Mouse (Mus musculus) heart, embryonic 14.5 days (tissue): ENCODE measurements around the gene Olfr395. TPM values are rescaled to one million over a fixed set of nuclear protein-coding genes. Genes with fewer than 3 reads are reported as not detected.
"Not testable (repeated sequence)": the region's sequence is repeated elsewhere in the genome, so short reads cannot be mapped to it uniquely, and the experiment has no call there.

Experiments used
- ATAC-seq: fragments of 200-750 bp; cut with Nextera tagmentation; 2 replicates; pipeline ENCODE4 v1.8.0; 2017; ENCODE audit warnings: low read depth, moderate TSS enrichment; ENCODE audit not compliant: insufficient number of reproducible peaks, insufficient read depth, low FRiP score
- H3K27ac ChIP-seq, 2 experiments: fragments of 200-500 bp in 1 of 2; fragments of 300-500 bp in 1 of 2; sonication (generic) in 1 of 2; replicated peaks in 1 of 2; 2 replicates each; pipeline ENCODE4 v1.5.1; 2012 to 2014; ENCODE audit warnings: low read depth in 2 of 2, low read length in 2 of 2, control low read depth in 1 of 2, mild to moderate bottlenecking in 1 of 2, mixed read lengths in 1 of 2; ENCODE audit not compliant: control insufficient read depth in 1 of 2, insufficient read depth in 1 of 2
- H3K27me3 ChIP-seq: fragments of 300-500 bp; sonication (generic); 2 replicates; pipeline ENCODE4 v1.6.1; 2014; ENCODE audit warnings: mild to moderate bottlenecking, low read length, control low read depth; ENCODE audit not compliant: control insufficient read depth, insufficient read depth
- H3K36me3 ChIP-seq: fragments of 300-500 bp; sonication (generic); 2 replicates; pipeline ENCODE4 v1.6.1; 2014; ENCODE audit warnings: mild to moderate bottlenecking, control low read depth, low read length, mixed read lengths; ENCODE audit not compliant: control insufficient read depth, insufficient read depth
- H3K4me1 ChIP-seq, 2 experiments: fragments of 200-500 bp in 1 of 2; fragments of 300-500 bp in 1 of 2; sonication (generic) in 1 of 2; 2 replicates each; pipeline ENCODE4 v1.6.1; 2012 to 2014; ENCODE audit warnings: low read length in 2 of 2, control low read depth in 1 of 2, mixed read lengths in 1 of 2; ENCODE audit not compliant: control insufficient read depth in 2 of 2, insufficient read depth in 2 of 2
- H3K4me2 ChIP-seq: fragments of 300-500 bp; sonication (generic); 2 replicates; pipeline ENCODE4 v1.6.1; 2014; ENCODE audit warnings: mild to moderate bottlenecking, low read length
- H3K4me3 ChIP-seq, 2 experiments: fragments of 200-500 bp in 1 of 2; fragments of 300-500 bp in 1 of 2; sonication (generic) in 1 of 2; 2 replicates each; pipeline ENCODE4 v1.5.1; 2012 to 2014; ENCODE audit warnings: low read length in 2 of 2, mild to moderate bottlenecking in 2 of 2, control low read depth in 1 of 2, low read depth in 1 of 2, moderate library complexity in 1 of 2; ENCODE audit not compliant: control insufficient read depth in 1 of 2, insufficient read depth in 1 of 2
- H3K9ac ChIP-seq: fragments of 300-500 bp; sonication (generic); 2 replicates; pipeline ENCODE4 v1.6.1; 2014; ENCODE audit warnings: mild to moderate bottlenecking, low read length
- H3K9me3 ChIP-seq: fragments of 300-500 bp; sonication (generic); 2 replicates; pipeline ENCODE4 v1.6.1; 2016; ENCODE audit warnings: low read length, control low read depth; ENCODE audit not compliant: control insufficient read depth
- WGBS: fragments of 180-500 bp; shearing (Covaris S2); extraction: QIAGEN DNeasy Blood & Tissue Kit; methylation state at CpG from one replicate; pipeline ENCODE4 v1.1.7; 2014; 5-methylcytosine and 5-hydroxymethylcytosine counted together
- polyA plus RNA-seq: library from polyadenylated mRNA; unstranded; fragments of >200 nt; fragmentation: Nextera tagmentation; extraction: Ambion mirVana; gene quantifications from 2 replicates; pipeline ENCODE4 v1.2.1, GENCODE M21; 2014

Olfr395 gene
- not detected in 2 replicates for polyA plus RNA-seq

DNA sequence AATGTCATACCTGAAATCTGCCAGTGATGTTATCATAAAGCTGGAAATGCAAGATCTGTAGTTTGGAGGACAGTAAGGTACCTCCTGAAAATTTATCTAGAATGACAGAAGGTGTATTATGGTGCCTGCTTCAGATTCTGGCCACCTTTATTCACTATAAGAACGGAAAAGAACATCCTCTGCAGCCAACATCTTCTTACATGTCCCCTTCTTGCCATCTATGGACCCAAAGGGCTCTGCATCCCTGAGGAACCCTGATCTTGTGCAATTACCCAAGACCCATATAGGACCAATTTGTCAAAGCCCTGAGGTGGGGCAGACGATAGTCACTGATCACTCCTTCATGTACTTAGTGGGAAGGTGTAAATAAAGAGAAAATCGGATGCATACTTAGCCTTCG lies at the start of gene Olfr395:
Olfr395 (minus strand) TSS at position 101 of the 400 bp plus-strand sequence.
- H3K27me3 ChIP-seq, ATAC-seq, H3K36me3 ChIP-seq, H3K9ac ChIP-seq, H3K4me1 ChIP-seq, H3K4me3 ChIP-seq, H3K27ac ChIP-seq, H3K9me3 ChIP-seq, H3K4me2 ChIP-seq: not testable (repeated sequence)
- WGBS, result 65% methylated on average over 4 of the region's 4 CpGs

DNA sequence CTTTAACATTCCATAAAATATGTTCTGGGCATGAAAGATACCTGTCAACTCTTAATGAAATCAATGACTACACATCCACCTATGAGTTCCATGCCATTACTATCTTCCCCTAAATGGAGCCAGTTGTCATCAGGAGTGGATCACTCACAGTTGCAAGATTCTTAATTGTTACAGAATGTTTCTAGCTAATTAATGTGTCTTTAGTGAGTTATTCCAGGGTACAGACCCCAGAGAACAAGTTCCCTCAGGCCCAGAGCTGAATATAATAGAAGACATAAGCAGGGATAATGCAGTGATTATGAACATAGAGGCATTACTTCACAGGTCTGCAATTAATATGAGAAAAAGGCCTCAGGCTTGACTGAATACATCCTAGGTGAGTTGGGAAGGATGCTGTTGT lies 27.3 kb upstream of the Olfr395 start, which contains the start of gene Olfr23:
Olfr23 (plus strand) TSS at position 301 of the 400 bp plus-strand sequence.
- no peak within 1 kb of the TSS for H3K27ac ChIP-seq
- no peaks in the 10 kb centered on the region for H3K36me3 ChIP-seq
- H3K27me3 ChIP-seq, result no peaks in the 10 kb centered on the region
- H3K9ac ChIP-seq, result no peak within 1 kb of the TSS
- H3K4me1 ChIP-seq, result no peaks in the 10 kb centered on the region
- no peak within 1 kb of the TSS for H3K4me2 ChIP-seq
- H3K9me3 ChIP-seq, result peaks cover 3% of the 10 kb centered on the region; the same call in 1 of the 2 replicates
- H3K4me3 ChIP-seq, result no peak within 1 kb of the TSS
- ATAC-seq, result no peak

DNA sequence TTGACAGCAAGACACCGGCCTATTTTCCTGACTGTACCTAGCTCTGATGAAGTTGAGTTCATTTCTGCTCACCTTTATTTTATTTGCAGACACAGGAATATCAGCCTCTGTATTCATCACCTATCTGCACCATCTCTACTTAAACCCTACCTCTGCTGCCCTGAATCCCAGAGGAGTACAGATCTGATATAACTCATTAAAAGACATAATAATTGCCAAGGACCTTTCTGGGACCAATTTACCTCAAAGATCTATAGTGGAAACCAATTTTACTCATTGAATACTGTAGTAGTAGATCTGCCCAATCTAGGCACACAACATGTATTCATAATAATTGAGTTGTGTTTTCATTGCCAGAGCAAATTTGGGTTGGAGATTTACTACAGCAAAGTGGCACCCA lies 18.4 kb downstream of the Olfr395 start, which contains the start of gene Olfr394:
Olfr394 (minus strand) TSS at position 101 of the 400 bp plus-strand sequence.
- no peaks in the 10 kb centered on the region for H3K36me3 ChIP-seq
- H3K9ac ChIP-seq, result no peak within 1 kb of the TSS
- no peak within 1 kb of the TSS for H3K4me2 ChIP-seq
- H3K27me3 ChIP-seq, result no peaks in the 10 kb centered on the region
- no peak within 1 kb of the TSS for H3K4me3 ChIP-seq
- H3K4me1 ChIP-seq, result no peaks in the 10 kb centered on the region
- no peak within 1 kb of the TSS for H3K27ac ChIP-seq
- ATAC-seq, result no peak
- H3K9me3 ChIP-seq, result no peaks in the 10 kb centered on the region
- WGBS, result 89% methylated on average over 1 of the region's 1 CpGs

Other genes with a start within 250 kb of the Olfr395 start
- not detected in 2 replicates for gene Zfp735, start 220.5 kb downstream of the Olfr395 start, polyA plus RNA-seq
- not detected in 2 replicates for gene Olfr389, start 128.6 kb downstream of the Olfr395 start, polyA plus RNA-seq
- not detected in 2 replicates for gene Olfr390, start 126.3 kb downstream of the Olfr395 start, polyA plus RNA-seq
- gene Olfr391-ps, start 106.2 kb downstream of the Olfr395 start, polyA plus RNA-seq, result not detected in 2 replicates
- not detected in 2 replicates for gene Olfr392, start 92.2 kb downstream of the Olfr395 start, polyA plus RNA-seq
- not detected in 2 replicates for gene Olfr393, start 57.8 kb downstream of the Olfr395 start, polyA plus RNA-seq
- gene Olfr394, start 18.5 kb downstream of the Olfr395 start, polyA plus RNA-seq, result not detected in 2 replicates
- gene Olfr23, start 27.4 kb upstream of the Olfr395 start, polyA plus RNA-seq, result not detected in 2 replicates
- not detected in 2 replicates for gene Olfr397, start 51.5 kb upstream of the Olfr395 start, polyA plus RNA-seq
- not detected in 2 replicates for gene Olfr398, start 81.1 kb upstream of the Olfr395 start, polyA plus RNA-seq
- not detected in 2 replicates for gene Olfr139, start 147.3 kb upstream of the Olfr395 start, polyA plus RNA-seq
- gene Olfr399, start 147.3 kb upstream of the Olfr395 start, polyA plus RNA-seq, result not detected in 2 replicates
- not detected in 2 replicates for gene Zfp616, start 160.7 kb upstream of the Olfr395 start, polyA plus RNA-seq
- gene Olfr401, start 204.4 kb upstream of the Olfr395 start, polyA plus RNA-seq, result not detected in 2 replicates
- not detected in 2 replicates for gene Olfr402, start 244.2 kb upstream of the Olfr395 start, polyA plus RNA-seq